ENCODE assay signal across 10 mouse cellular contexts in the genomic region with DNA sequence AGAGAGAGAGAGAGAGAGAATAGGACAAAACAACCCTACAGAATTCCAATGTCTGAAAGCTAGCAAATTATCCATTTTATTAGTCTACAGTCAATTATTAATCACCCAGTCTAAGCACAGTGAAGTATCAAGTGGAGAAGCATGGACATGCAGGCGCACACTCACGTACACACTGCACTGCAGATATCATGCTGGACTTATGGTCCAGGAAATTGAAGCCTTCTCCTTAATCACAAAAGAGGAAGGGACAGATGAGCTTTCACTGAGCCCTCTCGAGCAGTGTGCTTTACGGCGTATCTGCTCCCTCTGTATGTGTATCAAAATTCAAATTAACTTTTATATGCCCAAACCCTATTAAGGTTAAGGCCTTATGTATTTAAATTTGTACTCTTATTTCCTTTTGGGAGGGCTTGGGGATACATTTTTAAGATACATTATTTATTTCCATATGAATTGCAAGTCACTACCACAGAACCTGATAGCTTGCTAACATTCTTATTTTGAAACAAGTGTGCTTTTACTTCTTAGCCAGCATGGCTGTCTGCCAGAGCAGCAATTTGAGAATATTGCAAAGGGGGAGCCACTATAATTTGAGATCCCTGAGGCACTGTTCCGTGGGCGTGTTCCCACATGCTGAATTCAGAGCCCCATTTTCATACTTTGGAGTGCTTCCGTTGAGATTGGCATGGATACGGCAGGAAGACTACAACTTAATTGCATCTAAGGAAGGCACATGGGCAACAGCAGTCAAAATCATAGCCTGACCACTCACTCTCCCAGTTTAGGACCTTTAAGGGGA.
DNase-seq lines count a peak whose midpoint lies in the region; ATAC-seq lines count a peak whose summit lies in the region.
"Had no signal": no experiment of that assay in that cellular context is flagged by ENCODE, and none has a peak within 500 bp of the region (broad histone marks: within the 10 kb centered on the region; RNA-seq: fewer than 3 reads in every experiment).

No protein-coding gene starts in this region.

- H3K4me3 ChIP-seq in embryonic facial prominence, embryonic 13.5 days = no peak overlapping the region
- H3K4me3 ChIP-seq in kidney, embryonic 15.5 days (replicated peaks) = no peak overlapping the region
- H3K4me3 ChIP-seq: hindbrain, embryonic 10.5 days had no signal

- H3K4me2 ChIP-seq in embryonic facial prominence, embryonic 13.5 days = peak overlapping the region; percentile 30
- no peak overlapping the region for H3K4me2 ChIP-seq in kidney, embryonic 15.5 days

- H3K4me1 ChIP-seq in embryonic facial prominence, embryonic 13.5 days = peaks cover 17% of the 10 kb centered on the region
- H3K4me1 ChIP-seq in kidney, embryonic 15.5 days = peaks cover 10% of the 10 kb centered on the region

- H3K36me3 ChIP-seq in embryonic facial prominence, embryonic 13.5 days = no peaks in the 10 kb centered on the region
- H3K36me3 ChIP-seq in kidney, embryonic 15.5 days = no peaks in the 10 kb centered on the region
- H3K36me3 ChIP-seq: hindbrain, embryonic 10.5 days had no signal

- 30% methylated on average over 9 of the region's 9 CpGs for WGBS in embryonic facial prominence, embryonic 13.5 days
- 39% methylated on average over 9 of the region's 9 CpGs for WGBS in kidney, embryonic 15.5 days

- intact Hi-C loops in left cerebral cortex, postnatal 14 days (cut with DNase I) = no loop called here

- H3K27me3 ChIP-seq in embryonic facial prominence, embryonic 13.5 days = no peaks in the 10 kb centered on the region
- H3K27me3 ChIP-seq in kidney, embryonic 15.5 days = no peaks in the 10 kb centered on the region

- no peak overlapping the region for H3K9ac ChIP-seq in embryonic facial prominence, embryonic 13.5 days
- no peak overlapping the region for H3K9ac ChIP-seq in kidney, embryonic 15.5 days

- peak overlapping the region; percentile 44; the same call in 1 of the 2 replicates for H3K27ac ChIP-seq in embryonic facial prominence, embryonic 13.5 days
- no peak overlapping the region for H3K27ac ChIP-seq in kidney, embryonic 15.5 days
- H3K27ac ChIP-seq: hindbrain, embryonic 10.5 days had no signal

- peak; percentile 78 for DNase-seq in NIH3T3 (ENCODE audit: low read depth)
- DNase-seq in left cerebral cortex, postnatal 14 days (ENCODE audit: low spot score in 2 of 2) = peak; percentile 76 to 83
- no peak for DNase-seq in testis, postnatal 10 days (ENCODE audit: low spot score)
- DNase-seq in cerebellum, adult 18-20 months = no peak
- no peak for DNase-seq in thymus, postnatal 14 days
- DNase-seq in retina, postnatal 1 day = no peak
- DNase-seq: lung, adult 2 months had no signal

- ATAC-seq in embryonic facial prominence, embryonic 13.5 days (ENCODE audit: insufficient number of reproducible peaks, insufficient read depth, low FRiP score, low TSS enrichment, low read depth) = 0 out of 2 replicates have a peak, but pooled peaks have one; percentile 60
- ATAC-seq in kidney, embryonic 15.5 days (replicated peaks; ENCODE audit: low FRiP score) = peak; percentile 36; the same call in 1 of the 2 replicates

- no peaks in the 10 kb centered on the region for H3K9me3 ChIP-seq in embryonic facial prominence, embryonic 13.5 days
- H3K9me3 ChIP-seq in kidney, embryonic 15.5 days (replicated peaks) = no peaks in the 10 kb centered on the region
- H3K9me3 ChIP-seq: hindbrain, embryonic 10.5 days had no signal

Comparison
In these comparisons a context has a peak if more than half of its experiments do, and no peak if none do; other contexts are left out.
1. DNase-seq: peak in NIH3T3 (single experiment) and left cerebral cortex, postnatal 14 days (2 of 2); none in testis, postnatal 10 days (single experiment), cerebellum, adult 18-20 months (0 of 2), thymus, postnatal 14 days (single experiment) and retina, postnatal 1 day (single experiment).